Mouse (Mus musculus) retina, adult 2 months (tissue): ENCODE results near the gene Xylt2.

Experiments
- DNase-seq: peaks from one replicate; pipeline ENCODE4 v3.0.0-alpha.2; 2012; ENCODE audit warnings: low read depth, low spot score

Xylt2 gene

DNA sequence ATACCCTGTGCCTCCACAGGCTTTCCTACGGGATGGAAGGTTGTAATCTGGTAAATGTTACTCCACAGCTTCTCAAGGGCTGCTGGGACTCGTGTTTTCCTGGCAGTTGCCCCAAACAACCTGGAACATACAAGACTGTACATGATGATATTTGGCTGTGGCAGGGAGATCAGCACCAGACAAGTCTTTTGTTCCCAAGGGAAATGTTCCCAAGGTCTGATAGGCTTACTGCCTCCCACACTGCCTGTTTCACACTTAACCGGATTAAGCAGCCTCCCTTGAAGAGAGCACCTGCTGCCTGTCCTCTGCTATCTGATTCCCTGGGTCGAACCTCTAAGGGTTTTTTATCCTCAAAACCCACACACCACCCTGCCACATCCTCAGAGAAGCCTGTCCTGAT, 61.8 kb downstream of the Xylt2 start:
- DNase-seq, result peak; percentile 23

DNA sequence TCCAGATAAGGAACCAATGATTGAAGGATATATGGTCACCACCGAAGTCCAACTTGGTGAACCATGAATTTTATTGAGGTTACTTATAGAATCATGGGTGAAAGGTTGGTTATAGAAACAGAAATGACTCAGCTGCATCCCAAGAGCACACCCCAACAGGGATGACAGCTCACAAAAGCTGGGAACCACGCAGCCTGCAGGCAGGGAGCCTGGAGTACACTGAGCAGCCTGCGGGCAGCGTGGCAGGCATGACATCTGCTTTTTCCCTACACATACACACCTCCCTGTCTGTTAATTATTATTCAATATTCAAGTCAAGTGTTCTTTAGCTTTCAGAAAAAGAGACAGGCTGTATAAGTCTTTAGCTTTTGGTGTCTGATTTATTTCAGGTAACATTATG, 62.7 kb downstream of the Xylt2 start:
- DNase-seq, result no peak
